Mouse (Mus musculus) limb, embryonic 13.5 days (tissue): Measurements from ENCODE around the gene Hist1h4d. TPM values are rescaled to one million over a fixed set of nuclear protein-coding genes. Genes with fewer than 3 reads are reported as not detected.
"Not testable (repeated sequence)": the region's sequence is repeated elsewhere in the genome, so short reads cannot be mapped to it uniquely, and the experiment has no call there.

Source experiments
- ATAC-seq: fragments of 200-750 bp; cut with Nextera tagmentation; 2 replicates; pipeline ENCODE4 v1.8.0; 2017; ENCODE audit warnings: low read depth, moderate number of reproducible peaks, moderate TSS enrichment; ENCODE audit not compliant: low FRiP score
- H3K27ac ChIP-seq: fragments of 300-500 bp; sonication (generic); 2 replicates; pipeline ENCODE4 v1.5.1; 2015; ENCODE audit warnings: inconsistent platforms, mild to moderate bottlenecking, moderate library complexity
- H3K27me3 ChIP-seq: fragments of 300-500 bp; sonication (generic); 2 replicates; pipeline ENCODE4 v1.6.1; 2015; ENCODE audit warnings: mild to moderate bottlenecking, inconsistent platforms
- H3K36me3 ChIP-seq: fragments of 300-500 bp; sonication (generic); 2 replicates; pipeline ENCODE4 v1.6.1; 2015; ENCODE audit warnings: inconsistent platforms, mild to moderate bottlenecking, moderate library complexity
- H3K4me1 ChIP-seq: fragments of 300-500 bp; sonication (generic); 2 replicates; pipeline ENCODE4 v1.6.1; 2015; ENCODE audit warnings: inconsistent platforms
- H3K4me2 ChIP-seq: fragments of 300-500 bp; sonication (generic); replicated peaks from 2 replicates; pipeline ENCODE4 v1.6.1; 2015; ENCODE audit warnings: inconsistent platforms, mild to moderate bottlenecking, moderate library complexity
- H3K4me3 ChIP-seq: fragments of 300-500 bp; sonication (generic); 2 replicates; pipeline ENCODE4 v1.5.1; 2015; ENCODE audit warnings: moderate library complexity, mild to moderate bottlenecking, inconsistent platforms
- H3K9ac ChIP-seq: fragments of 300-500 bp; sonication (generic); 2 replicates; pipeline ENCODE4 v1.6.1; 2015; ENCODE audit warnings: mild to moderate bottlenecking, inconsistent platforms
- H3K9me3 ChIP-seq: fragments of 300-500 bp; sonication (generic); 2 replicates; pipeline ENCODE4 v1.6.1; 2016; ENCODE audit warnings: inconsistent platforms
- WGBS: fragments of 180-500 bp; shearing (Covaris S2); methylation state at CpG from one replicate; pipeline ENCODE4 v1.1.7; 2015; 5-methylcytosine and 5-hydroxymethylcytosine counted together
- microRNA-seq: library from miRNA; unstranded; fragments of <30 nt; microRNA quantifications from one replicate; pipeline ENCODE4, GENCODE M21; 2016
- polyA plus RNA-seq: library from polyadenylated mRNA; unstranded; fragments of >200 nt; fragmentation: Nextera tagmentation; extraction: Ambion mirVana; gene quantifications from 2 replicates; pipeline ENCODE4 v1.2.1, GENCODE M21; 2015

The Hist1h4d gene
- polyA plus RNA-seq, 1 experiment from 2014 or later = 126 TPM

DNA sequence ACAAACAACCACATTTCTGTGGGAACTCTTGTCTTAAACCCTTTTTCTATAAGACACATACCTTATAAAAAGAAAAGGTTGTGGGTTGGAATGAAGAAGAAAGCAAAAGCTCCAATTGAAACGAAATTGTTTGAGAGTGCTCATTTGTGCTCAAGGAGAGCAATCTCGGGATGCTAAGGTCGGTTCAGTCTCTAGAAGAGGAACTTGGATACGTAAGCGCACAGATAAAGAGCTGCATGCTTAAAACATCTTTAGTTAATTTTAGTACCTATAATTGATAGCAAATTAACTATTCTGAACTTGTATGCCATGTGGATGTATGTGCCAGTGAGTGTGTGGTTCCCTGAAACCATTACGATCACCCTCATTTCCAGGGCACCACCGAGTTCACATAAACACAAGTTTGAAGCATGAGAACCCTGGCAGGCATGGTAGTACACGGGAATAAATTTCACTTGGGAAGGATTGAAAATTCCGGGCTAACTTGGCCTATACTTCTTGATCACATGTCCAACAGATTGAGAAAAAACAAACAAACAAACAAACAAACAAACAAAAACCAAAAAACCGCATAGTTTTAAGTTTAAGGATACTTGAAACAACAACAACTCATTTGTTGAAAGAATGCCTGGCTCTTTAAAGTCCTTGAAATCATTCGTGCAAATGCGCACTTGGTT is 38.8 kb downstream of the Hist1h4d start:
- H3K36me3 ChIP-seq = no peaks in the 10 kb centered on the region
- 52% methylated on average over 12 of the region's 12 CpGs for WGBS

DNA sequence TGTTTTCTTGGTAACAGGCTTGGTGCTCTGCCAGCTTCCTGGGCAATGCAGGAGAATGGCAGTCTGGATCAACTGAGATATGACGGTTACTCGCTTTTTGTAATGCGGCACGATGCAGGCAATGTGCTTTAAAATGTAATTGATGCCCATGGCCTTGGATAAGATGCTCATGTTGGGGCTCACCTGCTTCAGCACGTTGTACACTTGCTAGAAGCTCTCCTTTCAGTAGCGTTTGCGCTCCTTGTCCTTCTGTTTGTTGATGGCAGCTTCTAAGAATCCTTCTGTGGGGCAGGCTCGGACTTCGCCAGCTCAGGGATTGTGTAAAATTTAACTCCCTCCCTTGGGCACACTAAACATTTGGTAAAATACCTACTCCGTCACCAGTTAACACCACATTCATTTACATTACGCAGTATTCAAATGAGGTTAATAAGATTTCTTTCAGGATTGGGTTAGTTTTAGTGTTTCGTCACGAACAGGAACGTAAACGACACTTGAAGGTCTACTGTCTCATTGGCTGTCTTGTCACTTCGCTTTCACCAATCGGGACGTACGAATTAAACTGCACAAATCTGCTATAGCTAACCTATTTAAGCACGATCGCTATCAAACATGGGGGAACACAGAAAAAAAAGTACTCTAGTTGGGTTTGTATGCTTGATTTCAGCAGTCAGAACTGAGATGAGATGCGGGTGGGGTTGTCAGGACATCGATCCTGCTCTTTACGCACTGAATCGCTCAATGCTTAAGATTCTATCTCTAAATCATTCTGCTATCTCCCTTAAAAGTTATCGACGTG is 39.5 kb downstream of the Hist1h4d start, which contains the start of gene Hist1h2be:
Hist1h2be (minus strand) TSS at position 392 of the 799 bp plus-strand sequence.
- ATAC-seq = peak; percentile 87
- Histone ChIP-seq H3K36me3 (no peaks in the 10 kb centered on the region), H3K27me3 (no peaks in the 10 kb centered on the region), H3K27ac (peak within 1 kb of the TSS; percentile 99), H3K9ac (peak within 1 kb of the TSS; percentile 93), H3K9me3 (no peaks in the 10 kb centered on the region), H3K4me2 (peak within 1 kb of the TSS; percentile 95), H3K4me3 (peak within 1 kb of the TSS; percentile 73), H3K4me1 (peaks cover 11% of the 10 kb centered on the region)
- WGBS = under 1% methylated on average over 27 of the region's 27 CpGs

More for the DNA sequence above, 38.8 kb downstream of the Hist1h4d start:
- Histone ChIP-seq H3K9me3 (no peaks in the 10 kb centered on the region), H3K9ac (peak overlapping the region; percentile 69), H3K27ac (peak overlapping the region; percentile 99), H3K4me1 (peaks cover 11% of the 10 kb centered on the region), H3K27me3 (no peaks in the 10 kb centered on the region), H3K4me3 (peak overlapping the region; percentile 73), H3K4me2 (peak overlapping the region; percentile 95)
- no peak for ATAC-seq

GRCm38 (mm10) chr13:23621532-23622174 is 40.3 kb downstream of the Hist1h4d start:
- H3K9me3 ChIP-seq = no peaks in the 10 kb centered on the region
- peak overlapping the region; percentile 95 for H3K4me2 ChIP-seq
- peak overlapping the region; percentile 73 for H3K4me3 ChIP-seq
- no peaks in the 10 kb centered on the region for H3K27me3 ChIP-seq
- under 1% methylated on average over 18 of the region's 18 CpGs for whole genome bisulfite sequencing
- peak; percentile 88 for ATAC-seq
- no peaks in the 10 kb centered on the region for H3K36me3 ChIP-seq
- H3K27ac ChIP-seq = peak overlapping the region; percentile 99
- peak overlapping the region; percentile 93 for H3K9ac ChIP-seq
- H3K4me1 ChIP-seq = peaks cover 11% of the 10 kb centered on the region

DNA sequence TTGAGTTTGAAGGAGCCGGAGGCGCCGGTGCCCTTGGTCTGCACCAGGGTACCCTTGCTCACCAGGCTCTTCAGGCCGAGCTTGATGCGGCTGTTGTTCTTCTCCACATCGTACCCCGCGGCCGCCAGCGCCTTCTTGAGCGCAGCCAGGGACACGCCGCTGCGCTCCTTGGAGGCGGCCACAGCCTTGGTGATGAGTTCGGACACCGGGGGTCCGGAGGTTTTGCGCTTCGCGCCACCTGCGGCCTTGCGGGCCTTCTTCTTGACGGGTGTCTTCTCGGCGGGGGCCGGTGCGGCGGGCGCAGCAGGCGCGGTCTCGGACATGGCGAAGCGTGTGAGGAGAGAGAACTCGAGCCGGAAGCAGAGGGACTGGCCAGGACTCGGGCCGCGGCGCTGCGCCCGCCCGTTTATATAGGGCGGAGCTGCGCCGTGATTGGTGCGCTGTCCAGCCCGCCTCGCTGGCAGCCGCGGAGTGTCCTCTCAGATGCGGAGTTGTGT is 40.8 kb downstream of the Hist1h4d start, which contains the start of gene Hist1h1e:
Hist1h1e (minus strand) TSS at position 384 of the 497 bp plus-strand sequence.
- H3K9me3 ChIP-seq, H3K36me3 ChIP-seq, H3K27me3 ChIP-seq: not testable (repeated sequence)
- H3K9ac ChIP-seq = peak within 1 kb of the TSS; percentile 93
- WGBS = under 1% methylated on average over 53 of the region's 53 CpGs
- H3K27ac ChIP-seq = peak within 1 kb of the TSS; percentile 99
- peaks cover 11% of the 10 kb centered on the region for H3K4me1 ChIP-seq
- H3K4me2 ChIP-seq = peak within 1 kb of the TSS; percentile 95
- ATAC-seq = peak; percentile 89
- peak within 1 kb of the TSS; percentile 73 for H3K4me3 ChIP-seq

GRCm38 (mm10) chr13:23622861-23623450 is 41.6 kb downstream of the Hist1h4d start:
- peak overlapping the region; percentile 93 for H3K9ac ChIP-seq
- WGBS = 28% methylated on average over 7 of the region's 7 CpGs
- peak overlapping the region; percentile 95 for H3K4me2 ChIP-seq
- no peak for ATAC-seq
- H3K4me1 ChIP-seq = peaks cover 11% of the 10 kb centered on the region
- no peaks in the 10 kb centered on the region for H3K27me3 ChIP-seq
- peak overlapping the region; percentile 73 for H3K4me3 ChIP-seq
- H3K27ac ChIP-seq = peak overlapping the region; percentile 99
- H3K36me3 ChIP-seq = no peaks in the 10 kb centered on the region
- H3K9me3 ChIP-seq = no peaks in the 10 kb centered on the region

- Histone ChIP-seq H3K9me3 (no peaks in the 10 kb centered on the region), H3K9ac (no peak overlapping the region), H3K4me3 (no peak overlapping the region), H3K4me1 (no peaks in the 10 kb centered on the region), H3K4me2 (no peak overlapping the region), H3K36me3 (no peaks in the 10 kb centered on the region), H3K27me3 (no peaks in the 10 kb centered on the region), H3K27ac (no peak overlapping the region)
- 35% methylated on average over 1 of the region's 1 CpGs for WGBS
- no peak for ATAC-seq
Observed at GRCm38 (mm10) chr13:23630653-23631052, 49.3 kb downstream of the Hist1h4d start.

Small RNA genes within 50 kb of the gene (microRNA-seq; reads per million reads assigned to microRNA genes)
- gene Gm44297 = not detected
- gene Gm44359 = not detected
- not detected for gene Gm44394

Other genes starting within 250 kb of the Hist1h4d start
- 65.0 and 70.3 TPM in 2 replicates for gene Zfp322a, start 212.4 kb upstream of the Hist1h4d start, polyA plus RNA-seq
- gene Abt1, start 157.7 kb upstream of the Hist1h4d start, polyA plus RNA-seq = 13.4 and 14.8 TPM in 2 replicates
- 0.19 and 0.45 TPM in 2 replicates for gene Btn1a1, start 115.7 kb upstream of the Hist1h4d start, polyA plus RNA-seq
- 1.4 and 1.5 TPM in 2 replicates for gene Btn2a2, start 92.7 kb upstream of the Hist1h4d start, polyA plus RNA-seq
- 4.1 and 8.4 TPM in 2 replicates for gene Hist1h4h, start 50.5 kb upstream of the Hist1h4d start, polyA plus RNA-seq
- 9.3 and 10.0 TPM in 2 replicates for gene Hist1h2af, start 47.7 kb upstream of the Hist1h4d start, polyA plus RNA-seq
- 9.8 and 10.9 TPM in 2 replicates for gene Hist1h3g, start 46.2 kb upstream of the Hist1h4d start, polyA plus RNA-seq
- 0.74 and 1.0 TPM in 2 replicates for gene Hist1h2bh, start 38.2 kb upstream of the Hist1h4d start, polyA plus RNA-seq
- 1.5 and 1.7 TPM in 2 replicates for gene Hist1h3f, start 37.5 kb upstream of the Hist1h4d start, polyA plus RNA-seq
- 1.0 and 1.9 TPM in 2 replicates for gene Hist1h4f, start 29.9 kb upstream of the Hist1h4d start, polyA plus RNA-seq
- 0.46 and 0.51 TPM in 2 replicates for gene Hist1h1d, start 28.3 kb upstream of the Hist1h4d start, polyA plus RNA-seq
- 8.2 and 8.9 TPM in 2 replicates for gene Hist1h3e, start 19.2 kb upstream of the Hist1h4d start, polyA plus RNA-seq
- gene Hist1h2ae, start 10.4 kb upstream of the Hist1h4d start, polyA plus RNA-seq = 110 and 115 TPM in 2 replicates
- gene Hist1h2bg, start 10.2 kb upstream of the Hist1h4d start, polyA plus RNA-seq = 11.2 and 14.4 TPM in 2 replicates
- 9.1 and 16.5 TPM in 2 replicates for gene Hist1h2bf, start 7.4 kb upstream of the Hist1h4d start, polyA plus RNA-seq
- gene Hist1h2ad, start 7.2 kb upstream of the Hist1h4d start, polyA plus RNA-seq = 1.0 and 3.0 TPM in 2 replicates
- 7.8 and 8.4 TPM in 2 replicates for gene Hist1h3d, start 5.8 kb upstream of the Hist1h4d start, polyA plus RNA-seq
- 2.0 and 2.5 TPM in 2 replicates for gene Hist1h2be, start 39.5 kb downstream of the Hist1h4d start, polyA plus RNA-seq
- gene Hist1h1e, start 41.0 kb downstream of the Hist1h4d start, polyA plus RNA-seq = 19.9 and 21.1 TPM in 2 replicates
- 1.00 and 1.3 TPM in 2 replicates for gene Hist1h2ac, start 102.3 kb downstream of the Hist1h4d start, polyA plus RNA-seq
- 35.3 and 35.7 TPM in 2 replicates for gene Hist1h2bc, start 102.6 kb downstream of the Hist1h4d start, polyA plus RNA-seq
- gene Hist1h1t, start 114.2 kb downstream of the Hist1h4d start, polyA plus RNA-seq = 0.36 and 0.43 TPM in 2 replicates
- 9.0 and 10.3 TPM in 2 replicates for gene Hist1h4c, start 116.9 kb downstream of the Hist1h4d start, polyA plus RNA-seq
- 5.2 and 5.5 TPM in 2 replicates for gene Hfe, start 129.3 kb downstream of the Hist1h4d start, polyA plus RNA-seq
- gene Hist1h1c, start 157.2 kb downstream of the Hist1h4d start, polyA plus RNA-seq = 22.0 and 23.8 TPM in 2 replicates
- 17.7 and 20.6 TPM in 2 replicates for gene Hist1h3c, start 164.0 kb downstream of the Hist1h4d start, polyA plus RNA-seq
- gene Hist1h2bb, start 165.1 kb downstream of the Hist1h4d start, polyA plus RNA-seq = 2.2 and 3.1 TPM in 2 replicates
- gene Hist1h2ab, start 169.5 kb downstream of the Hist1h4d start, polyA plus RNA-seq = 47.8 and 56.8 TPM in 2 replicates
- 14.7 and 16.3 TPM in 2 replicates for gene Hist1h3b, start 170.7 kb downstream of the Hist1h4d start, polyA plus RNA-seq
- 7.2 and 13.5 TPM in 2 replicates for gene Hist1h4b, start 175.4 kb downstream of the Hist1h4d start, polyA plus RNA-seq
- 0.65 TPM in 1 of 2 replicates, not detected in the other for gene Hist1h4a, start 179.6 kb downstream of the Hist1h4d start, polyA plus RNA-seq
- gene Hist1h3a, start 180.8 kb downstream of the Hist1h4d start, polyA plus RNA-seq = 11.8 and 14.9 TPM in 2 replicates
- 4.3 and 6.0 TPM in 2 replicates for gene Hist1h1a, start 182.1 kb downstream of the Hist1h4d start, polyA plus RNA-seq
- not detected in 2 replicates for gene Trim38, start 188.3 kb downstream of the Hist1h4d start, polyA plus RNA-seq
- gene Slc17a2, start 225.4 kb downstream of the Hist1h4d start, polyA plus RNA-seq = not detected in 2 replicates